Mouse (Mus musculus): ENCODE data around the gene Adgrg5. TPM values are rescaled to one million over a fixed set of nuclear protein-coding genes. Genes with fewer than 3 reads are reported as not detected.
A peak's percentile ranks its signal among the peaks of the same experiment; 100 is the strongest.

The Adgrg5 gene
- not detected for total RNA-seq (2021)

DNA sequence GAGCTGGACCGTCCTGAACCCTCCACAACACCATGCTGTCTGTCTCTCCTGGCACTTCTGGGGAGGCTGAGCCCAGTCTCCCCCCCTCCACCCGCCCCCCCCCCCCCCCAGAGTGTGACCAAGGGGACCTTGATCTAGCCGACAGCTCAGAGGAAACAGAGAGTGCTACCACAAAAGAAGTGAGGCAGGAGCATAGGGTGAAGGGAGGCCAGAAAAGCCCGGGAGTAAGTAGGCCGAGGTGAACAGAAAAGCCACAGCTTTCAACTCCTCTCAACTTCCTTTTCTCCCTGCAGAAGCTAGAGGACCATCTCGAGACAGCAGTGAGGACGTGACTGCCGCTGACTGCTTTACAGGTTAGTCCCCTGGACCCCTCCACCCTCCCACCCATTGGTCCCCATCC lies at the start of gene Adgrg5:
Gene Adgrg5, plus strand, starts transcription at position 290 of the 400 bp plus-strand sequence.
- no peak for DNase-seq (ENCODE audit: low spot score in 2 of 2)
- intact Hi-C loops (cut with DNase I) = no loop called here

GRCm38 (mm10) chr8:94874358-94874757 lies 49.1 kb upstream of the Adgrg5 start:
- peak; percentile 52 to 67 for DNase-seq (ENCODE audit: low spot score in 2 of 2)
- intact Hi-C loops (cut with DNase I) = loop anchor here (1.0 to 5.0 kb wide), 2 partner anchors 35 to 118 kb away; no protein-coding TSS in a partner anchor

DNA sequence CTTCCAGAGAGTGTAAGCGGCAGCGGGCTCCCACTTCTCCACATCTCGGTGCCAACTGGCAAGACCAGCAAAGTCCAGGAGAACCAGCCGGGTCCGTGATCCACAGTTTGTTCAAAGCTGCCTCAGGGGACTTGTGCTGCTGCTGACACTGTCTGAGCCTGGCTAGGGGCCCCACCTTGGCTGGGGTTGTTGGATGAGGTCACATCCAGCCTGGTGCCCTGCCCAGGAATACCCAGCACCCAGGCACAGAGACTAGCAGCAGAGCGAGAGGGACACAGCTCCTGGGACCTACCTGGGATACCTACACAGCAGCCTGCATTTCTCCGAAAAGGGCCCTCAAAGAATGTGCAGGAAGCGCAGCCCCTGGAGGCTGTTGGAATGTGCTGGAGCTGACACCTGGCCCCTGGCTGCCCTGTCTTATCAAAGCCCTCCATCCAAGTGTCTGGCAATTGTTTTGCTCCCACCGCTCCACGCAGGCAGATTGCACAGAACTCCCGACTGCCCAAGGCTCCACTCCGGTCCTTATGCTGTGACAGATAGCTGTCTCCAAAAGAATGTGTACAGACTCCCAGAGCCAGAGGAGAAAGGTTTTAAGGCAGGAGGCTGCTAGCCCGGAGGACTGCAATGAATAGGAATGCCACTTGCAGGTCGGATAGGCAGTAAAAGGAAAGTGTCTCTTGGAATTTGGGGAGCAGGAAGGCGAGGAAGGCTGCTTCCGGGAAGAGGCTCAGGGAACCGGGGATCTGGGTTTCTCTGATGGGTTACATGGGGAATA lies 48.2 kb upstream of the Adgrg5 start:
- intact Hi-C loops (cut with DNase I) = no loop called here
- no peak for DNase-seq (ENCODE audit: low spot score in 2 of 2)

DNA sequence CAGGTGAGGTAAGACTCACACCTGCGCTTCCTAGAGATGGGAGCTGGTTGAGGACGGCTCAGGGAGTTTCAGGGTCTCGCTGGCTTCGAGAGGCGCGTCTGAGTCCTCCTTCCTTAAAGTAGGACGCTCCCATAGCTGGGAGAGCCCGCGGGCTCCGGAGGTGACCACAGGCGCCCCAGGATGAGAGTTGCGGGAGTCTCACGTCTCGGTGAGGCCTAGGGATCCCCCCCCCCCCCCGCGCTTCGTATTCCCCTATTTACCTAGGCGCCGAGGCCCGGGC lies 47.7 kb upstream of the Adgrg5 start:
- intact Hi-C loops (cut with DNase I) = no loop called here
- DNase-seq (ENCODE audit: low spot score in 2 of 2) = no peak

GRCm38 (mm10) chr8:94876197-94876730 lies 47.2 kb upstream of the Adgrg5 start, which contains the start of gene Dok4:
TSS of gene Dok4 (minus strand) at chr8:94876330.
- intact Hi-C loops (cut with DNase I) = no loop called here
- peak; percentile 63 to 67 for DNase-seq (ENCODE audit: low spot score in 2 of 2)

DNA sequence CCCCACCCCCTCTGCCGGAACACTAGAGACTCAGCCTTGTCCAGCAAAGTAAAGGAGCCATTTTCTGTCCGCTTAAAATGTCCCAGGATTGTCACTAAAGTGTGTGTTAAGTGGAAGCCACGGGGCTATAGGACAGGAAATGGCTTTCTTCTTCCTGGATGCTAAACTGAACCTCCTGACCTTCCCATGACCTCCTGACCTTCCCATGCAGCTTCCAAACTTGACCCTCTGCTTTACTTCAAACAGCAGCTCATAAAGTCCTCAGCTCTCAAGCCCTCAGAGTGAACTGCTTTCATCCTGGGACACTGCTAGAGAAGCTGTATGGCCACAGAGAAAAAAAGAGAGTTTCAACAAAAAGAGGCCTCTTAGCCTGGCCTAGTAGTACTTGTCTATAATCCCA lies 46.7 kb upstream of the Adgrg5 start:
- intact Hi-C loops (cut with DNase I) = no loop called here

GRCm38 (mm10) chr8:94880742-94881141 lies 42.8 kb upstream of the Adgrg5 start:
- intact Hi-C loops (cut with DNase I) = no loop called here
- no peak for DNase-seq (ENCODE audit: low spot score in 2 of 2)

More for the DNA sequence above, 46.7 kb upstream of the Adgrg5 start:
- DNase-seq (ENCODE audit: low spot score in 2 of 2) = no peak

DNA sequence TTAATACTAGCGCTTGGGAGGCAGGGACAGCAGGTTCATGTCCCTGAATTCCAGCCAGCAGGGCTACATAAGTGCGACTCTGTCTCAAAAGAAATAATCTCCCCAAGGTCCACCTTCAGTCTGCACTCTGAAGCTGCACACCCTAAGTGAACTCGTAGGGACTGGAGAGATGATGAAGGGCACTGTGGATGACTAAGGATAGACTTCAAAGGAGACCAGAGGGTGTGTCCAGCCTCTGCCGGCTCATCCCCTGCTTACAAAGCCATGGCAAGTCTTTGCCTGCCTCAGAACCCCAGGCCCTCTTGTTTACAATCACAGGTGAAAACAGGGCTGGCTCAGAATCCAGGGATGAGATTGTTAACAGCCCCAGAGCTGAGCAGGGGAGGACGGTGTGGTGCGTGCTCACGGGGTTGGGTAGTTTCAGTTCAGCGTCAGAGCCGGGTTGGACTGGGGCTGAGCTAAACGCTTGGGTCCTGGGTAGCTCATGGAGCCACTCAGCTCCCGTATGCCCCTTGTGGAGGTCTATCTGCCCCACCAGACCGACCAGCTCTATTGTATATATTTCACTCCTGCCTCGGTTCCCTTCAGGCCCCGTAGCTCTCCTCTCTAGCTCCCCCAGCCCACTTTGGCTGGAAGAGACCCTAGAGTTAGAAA lies 35.0 kb upstream of the Adgrg5 start:
- no peak for DNase-seq (ENCODE audit: low spot score in 2 of 2)
- intact Hi-C loops (cut with DNase I) = no loop called here

GRCm38 (mm10) chr8:94892917-94893316 lies 30.6 kb upstream of the Adgrg5 start:
- intact Hi-C loops (cut with DNase I) = no loop called here

DNA sequence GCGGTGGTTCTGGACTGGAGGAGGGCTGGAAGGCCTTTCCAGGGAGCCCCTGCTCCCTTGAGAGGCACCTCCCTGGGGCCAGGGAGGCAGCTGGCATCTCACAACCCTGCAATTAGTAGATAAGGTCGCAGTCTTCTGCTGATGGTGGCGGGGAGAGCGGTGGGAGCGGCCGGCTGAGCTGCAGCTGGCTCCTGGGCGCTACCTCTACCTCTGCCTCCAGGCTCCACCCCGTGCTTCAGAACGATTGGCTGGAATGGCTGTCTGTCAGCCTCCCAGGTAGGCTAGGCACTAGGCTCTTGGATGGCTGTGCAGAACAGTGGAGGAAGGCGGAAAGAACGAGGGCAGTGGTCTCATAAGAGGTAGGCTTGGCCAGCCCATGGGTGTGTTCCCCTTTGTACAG lies 24.2 kb upstream of the Adgrg5 start:
- intact Hi-C loops (cut with DNase I) = no loop called here
- DNase-seq (ENCODE audit: low spot score in 2 of 2) = no peak

More at GRCm38 (mm10) chr8:94892917-94893316, 30.6 kb upstream of the Adgrg5 start:
- DNase-seq (ENCODE audit: low spot score in 2 of 2) = no peak

DNA sequence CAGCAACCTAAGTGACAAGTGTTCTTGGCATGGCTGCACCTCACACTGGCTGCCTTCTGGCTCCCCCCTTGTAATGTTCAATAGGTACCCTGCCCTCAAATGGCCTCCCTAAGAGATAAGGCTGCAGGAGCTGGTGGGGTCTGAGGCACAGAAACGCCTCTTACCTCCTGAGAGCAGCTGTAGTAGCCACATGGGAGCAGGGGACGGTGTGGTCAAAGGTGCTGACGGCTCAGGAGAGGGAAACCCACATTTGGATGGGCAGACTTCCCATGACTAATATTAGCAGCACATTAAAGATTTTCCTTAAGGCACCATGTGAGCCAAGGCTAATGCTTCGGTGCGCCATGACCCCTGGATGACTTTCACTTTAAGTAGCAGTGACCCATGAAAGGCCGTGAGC lies 22.9 kb upstream of the Adgrg5 start:
- intact Hi-C loops (cut with DNase I) = loop anchor here (10.0 kb wide), 1 partner anchor 196 kb away; no protein-coding TSS in a partner anchor
- DNase-seq (ENCODE audit: low spot score in 2 of 2) = no peak

DNA sequence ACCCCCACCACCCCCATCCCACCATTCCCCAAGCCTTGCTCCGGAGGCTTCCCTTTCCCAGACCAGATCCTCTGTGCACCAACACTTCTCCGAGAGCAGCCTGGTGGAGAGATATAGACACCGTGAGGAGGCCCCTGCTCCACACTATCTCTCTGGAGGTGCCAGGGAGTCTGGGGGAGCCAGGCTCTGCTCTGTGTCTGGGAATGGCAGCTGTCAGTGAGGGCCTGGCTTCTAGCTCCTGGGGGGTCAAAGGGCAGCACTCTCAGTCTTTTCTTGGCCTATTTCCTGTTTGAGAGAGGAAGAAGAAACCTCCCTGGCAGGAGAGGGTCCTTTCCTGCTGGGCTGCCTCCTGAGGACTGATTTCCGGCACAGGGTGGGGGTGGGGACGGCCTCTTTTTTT lies 22.5 kb upstream of the Adgrg5 start:
- intact Hi-C loops (cut with DNase I) = loop anchor here (10.0 kb wide), 1 partner anchor 196 kb away; no protein-coding TSS in a partner anchor

GRCm38 (mm10) chr8:94903709-94904108 lies 19.8 kb upstream of the Adgrg5 start:
- intact Hi-C loops (cut with DNase I) = loop anchor here (10.0 kb wide), 1 partner anchor 199 kb away; no protein-coding TSS in a partner anchor

More for the DNA sequence above, 22.5 kb upstream of the Adgrg5 start:
- no peak for DNase-seq (ENCODE audit: low spot score in 2 of 2)

GRCm38 (mm10) chr8:94904450-94905175 lies 18.9 kb upstream of the Adgrg5 start:
- intact Hi-C loops (cut with DNase I) = loop anchor here (10.0 kb wide), 1 partner anchor 200 kb away; no protein-coding TSS in a partner anchor
- peak; percentile 28 to 35 for DNase-seq (ENCODE audit: low spot score in 2 of 2)

More at GRCm38 (mm10) chr8:94903709-94904108, 19.8 kb upstream of the Adgrg5 start:
- no peak for DNase-seq (ENCODE audit: low spot score in 2 of 2)

DNA sequence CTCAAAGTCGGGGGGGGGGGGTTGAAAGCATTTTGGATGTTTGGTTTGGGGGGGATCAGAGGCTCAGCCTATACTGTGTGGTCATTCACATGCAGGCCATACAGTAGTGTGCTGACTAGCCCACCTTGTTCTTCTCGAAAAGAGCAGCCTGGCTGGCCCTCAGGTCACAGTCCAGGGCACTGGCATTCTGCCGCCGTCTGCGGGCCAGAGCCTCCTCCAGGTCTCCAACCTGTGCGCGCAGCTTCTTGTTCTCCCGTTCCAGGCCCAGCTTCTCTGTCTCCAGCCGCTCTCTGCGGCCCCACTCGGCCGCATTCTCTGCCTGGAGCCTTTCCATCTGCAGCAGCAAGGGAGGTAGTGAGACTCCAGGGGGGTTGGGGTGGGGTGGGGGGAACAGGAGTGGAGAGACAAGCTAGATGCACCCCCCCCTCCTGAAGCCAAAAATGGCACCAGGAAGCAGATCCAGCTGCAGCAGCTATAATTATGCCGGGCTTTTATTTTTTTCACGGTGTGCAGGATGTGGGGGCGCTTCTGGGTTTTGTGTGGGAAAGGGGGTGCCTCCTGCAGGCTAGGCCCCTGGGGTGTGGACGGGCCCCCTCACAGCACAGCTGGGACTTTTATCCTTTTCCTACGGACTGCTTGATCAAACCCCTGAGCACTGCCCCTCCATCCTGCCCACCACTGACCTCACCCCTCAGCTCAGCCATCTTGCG lies 15.7 kb upstream of the Adgrg5 start:
- intact Hi-C loops (cut with DNase I) = loop anchor here (10.0 kb wide), 1 partner anchor 203 kb away; no protein-coding TSS in a partner anchor
- DNase-seq (ENCODE audit: low spot score in 2 of 2) = no peak

- DNase-seq (ENCODE audit: low spot score in 2 of 2) = peak; percentile 50 to 63
- intact Hi-C loops (cut with DNase I) = loop anchor here (1.0 to 10.0 kb wide), 2 partner anchors 35 to 204 kb away; no protein-coding TSS in a partner anchor
Measured at GRCm38 (mm10) chr8:94908847-94909246, 14.6 kb upstream of the Adgrg5 start.

DNA sequence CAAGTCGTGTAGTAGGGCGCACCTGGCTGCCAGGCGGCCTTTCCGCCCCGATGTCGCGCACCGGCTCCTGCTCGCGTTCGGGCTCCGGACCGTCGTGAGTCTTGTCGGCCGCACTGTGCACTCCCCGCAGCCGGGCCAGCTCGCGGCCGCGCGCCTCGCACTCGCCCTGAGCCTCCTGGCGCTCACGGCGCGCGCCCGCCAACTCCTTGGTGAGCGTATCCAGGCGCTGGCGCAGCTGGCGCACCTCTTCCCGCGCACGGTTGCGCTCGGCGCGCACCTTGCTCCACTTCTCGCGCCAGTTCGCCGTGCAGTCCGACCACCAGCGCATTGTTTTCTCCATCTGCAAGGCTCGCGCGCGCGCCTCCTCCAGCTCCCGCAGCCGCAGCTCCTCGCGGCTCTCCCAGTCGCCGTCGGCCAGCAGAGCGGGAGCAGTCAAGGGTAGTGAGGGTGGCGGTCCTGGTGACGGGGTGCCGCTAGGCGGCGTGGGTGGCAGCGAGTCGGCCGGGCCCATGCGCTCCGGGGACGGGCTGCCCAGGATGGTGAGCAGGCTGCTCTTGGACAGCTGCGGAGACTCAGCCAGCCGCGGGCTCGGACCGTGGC lies 10.3 kb upstream of the Adgrg5 start:
- peak; percentile 36 to 57 for DNase-seq (ENCODE audit: low spot score in 2 of 2)
- intact Hi-C loops (cut with DNase I) = no loop called here

DNA sequence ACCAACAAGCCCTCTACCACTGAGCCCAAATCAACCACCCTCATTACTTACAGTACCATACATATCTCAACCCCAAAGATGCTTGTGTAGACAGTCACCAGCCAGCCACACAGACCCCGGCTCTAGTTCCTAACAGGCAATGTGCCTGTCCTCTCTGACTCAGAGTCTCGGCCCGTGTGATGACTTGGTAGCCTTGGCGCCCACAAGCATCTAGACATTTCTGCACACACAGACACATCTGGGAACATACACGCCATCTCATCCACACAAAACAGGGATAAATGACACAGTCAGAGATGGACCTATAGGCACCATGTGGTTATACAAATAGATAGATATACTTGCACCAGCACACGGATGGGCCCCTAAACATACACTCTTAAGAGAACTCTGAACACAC lies 9.2 kb upstream of the Adgrg5 start:
- no peak for DNase-seq (ENCODE audit: low spot score in 2 of 2)
- intact Hi-C loops (cut with DNase I) = no loop called here

DNA sequence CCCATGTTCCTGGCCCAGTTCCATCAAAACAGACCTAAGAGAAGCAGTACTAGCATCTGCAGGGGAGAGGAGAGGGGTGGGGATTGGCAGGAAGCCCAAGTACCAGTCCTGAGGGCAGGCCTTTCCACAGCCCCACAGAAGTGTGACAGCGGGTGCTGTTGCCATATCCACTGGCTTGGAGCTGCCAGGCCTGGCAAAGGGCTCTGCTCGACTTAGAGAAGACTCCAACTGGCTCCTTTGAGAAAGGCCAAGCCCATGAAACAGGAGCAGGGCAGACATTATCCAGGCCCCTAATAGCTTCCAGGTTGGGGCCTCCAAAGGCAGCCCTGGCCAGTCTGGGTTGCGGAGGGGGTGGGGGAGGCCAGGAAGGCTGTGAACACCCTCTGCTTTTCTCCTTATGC lies 8.8 kb upstream of the Adgrg5 start:
- intact Hi-C loops (cut with DNase I) = no loop called here
- no peak for DNase-seq (ENCODE audit: low spot score in 2 of 2)

Data from left cerebral cortex, postnatal 36 days (tissue).